Mouse (Mus musculus) embryo, embryonic 11 days (tissue): ENCODE results near the gene Coq4.
A peak's percentile ranks its signal among the peaks of the same experiment; 100 is the strongest.

ENCODE experiments used
- DNase-seq: peaks from one replicate; pipeline ENCODE4 v3.0.0-alpha.2; 2015

Gene Coq4

GRCm38 (mm10) chr2:29802075-29802826 is 15.0 kb downstream of the Coq4 start, which contains the start of gene Slc27a4:
Slc27a4 (plus strand) TSS chr2:29802634.
- DNase-seq, result peak; percentile 97

- no peak for DNase-seq
Observed at GRCm38 (mm10) chr2:29802827-29803201, 15.5 kb downstream of the Coq4 start.

- DNase-seq, result peak; percentile 59
Observed at GRCm38 (mm10) chr2:29803400-29803831, 16.1 kb downstream of the Coq4 start.

GRCm38 (mm10) chr2:29815678-29816371 is 28.5 kb downstream of the Coq4 start:
- DNase-seq, result no peak

- peak; percentile 81 for DNase-seq
Observed at GRCm38 (mm10) chr2:29817426-29818232, 30.3 kb downstream of the Coq4 start.

GRCm38 (mm10) chr2:29819363-29819762 is 32.1 kb downstream of the Coq4 start:
- DNase-seq, result peak; percentile 12

- DNase-seq, result peak; percentile 93
Observed at GRCm38 (mm10) chr2:29820025-29820817, 32.9 kb downstream of the Coq4 start, which contains the start of gene Urm1. Urm1 (plus strand) TSS chr2:29820075.

GRCm38 (mm10) chr2:29826318-29826925 is 39.1 kb downstream of the Coq4 start:
- DNase-seq, result no peak

- DNase-seq, result peak; percentile 98
Observed at GRCm38 (mm10) chr2:29826926-29827708, 39.8 kb downstream of the Coq4 start.

GRCm38 (mm10) chr2:29827709-29828024 is 40.4 kb downstream of the Coq4 start:
- no peak for DNase-seq

- no peak for DNase-seq
Observed at GRCm38 (mm10) chr2:29831106-29831505, 43.8 kb downstream of the Coq4 start.

GRCm38 (mm10) chr2:29833796-29834195 is 46.5 kb downstream of the Coq4 start:
- no peak for DNase-seq

GRCm38 (mm10) chr2:29835391-29835899 is 48.2 kb downstream of the Coq4 start:
- no peak for DNase-seq

GRCm38 (mm10) chr2:29839460-29839859 is 52.2 kb downstream of the Coq4 start:
- peak; percentile 83 for DNase-seq

- DNase-seq, result peak; percentile 74
Observed at GRCm38 (mm10) chr2:29843231-29844105, 56.2 kb downstream of the Coq4 start.

GRCm38 (mm10) chr2:29844115-29844514 is 56.8 kb downstream of the Coq4 start:
- DNase-seq, result no peak

- no peak for DNase-seq
Observed at GRCm38 (mm10) chr2:29844661-29845060, 57.4 kb downstream of the Coq4 start.

- DNase-seq, result no peak
Observed at GRCm38 (mm10) chr2:29845636-29846035, 58.3 kb downstream of the Coq4 start.

GRCm38 (mm10) chr2:29846061-29846853 is 59.0 kb downstream of the Coq4 start:
- peak; percentile 87 for DNase-seq
